Mouse (Mus musculus) fibroblast of lung, adult 2 months (primary cell): ENCODE data around the gene Nebl.
"Not testable (repeated sequence)": the region's sequence is repeated elsewhere in the genome, so short reads cannot be mapped to it uniquely, and the experiment has no call there.

ENCODE experiments used
- DNase-seq: peaks from one replicate; pipeline ENCODE4 v3.0.0-alpha.2; 2011; ENCODE audit warnings: low read depth

Gene Nebl

DNA sequence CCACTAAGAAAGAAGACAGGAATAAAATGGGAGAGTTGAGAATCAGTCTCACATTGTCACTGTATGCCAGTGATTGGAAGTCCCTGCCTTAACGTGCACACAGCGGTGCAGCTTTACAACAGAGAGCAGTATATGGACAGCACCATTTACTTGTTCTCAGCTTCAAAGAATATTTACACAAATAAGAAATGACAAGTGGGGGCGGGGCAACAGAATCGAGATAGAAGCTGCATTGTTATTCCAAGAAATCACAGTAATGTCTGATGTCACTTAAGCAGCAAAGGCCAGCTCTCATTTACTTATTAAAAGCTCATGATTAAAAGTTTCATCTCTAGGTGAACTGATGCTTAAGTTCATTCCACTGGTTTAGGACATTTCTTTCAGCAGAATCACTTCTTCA, 328.8 kb downstream of the Nebl start:
- DNase-seq, result no peak

DNA sequence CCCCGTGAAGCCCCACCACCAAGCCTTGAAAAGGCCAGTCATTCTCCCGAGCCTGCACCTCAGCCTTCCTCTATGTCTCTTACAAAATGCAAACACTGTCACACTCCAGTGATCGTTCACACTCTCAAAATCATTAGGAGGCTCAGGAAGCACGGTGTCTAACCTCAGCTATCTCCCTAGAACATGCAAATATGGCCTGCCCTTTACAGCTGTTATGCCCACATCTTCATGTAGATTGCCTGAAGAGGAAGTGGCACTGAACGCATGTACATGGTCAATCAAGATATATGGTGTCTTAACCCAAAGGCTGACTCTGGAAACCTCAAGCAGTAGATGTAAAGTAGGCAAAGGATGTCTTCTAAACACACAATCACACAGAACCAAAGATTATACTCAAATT, 335.0 kb downstream of the Nebl start:
- no peak for DNase-seq

- no peak for DNase-seq
Observed at GRCm38 (mm10) chr2:17391389-17391788, 339.9 kb downstream of the Nebl start.

- no peak for DNase-seq
Observed at GRCm38 (mm10) chr2:17390513-17391200, 340.6 kb downstream of the Nebl start.

DNA sequence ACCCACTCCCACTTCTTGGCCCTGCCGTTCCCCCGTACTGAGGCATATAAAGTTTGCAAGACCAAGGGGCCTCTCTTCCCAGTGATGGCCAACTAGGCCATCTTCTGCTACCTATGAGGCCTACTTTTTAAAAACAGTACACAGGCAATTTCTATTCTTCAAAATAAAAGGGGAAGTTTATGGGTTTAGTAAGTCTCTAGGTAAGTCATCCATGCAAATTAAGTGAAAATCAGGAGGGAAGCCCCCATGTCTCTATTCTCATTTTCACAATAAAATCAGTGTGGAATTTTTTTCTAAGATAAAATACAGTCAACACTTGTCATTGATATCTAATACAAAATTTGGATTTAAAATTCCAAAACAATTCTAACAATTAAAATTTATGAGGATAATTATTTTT, 341.4 kb downstream of the Nebl start:
- no peak for DNase-seq

DNA sequence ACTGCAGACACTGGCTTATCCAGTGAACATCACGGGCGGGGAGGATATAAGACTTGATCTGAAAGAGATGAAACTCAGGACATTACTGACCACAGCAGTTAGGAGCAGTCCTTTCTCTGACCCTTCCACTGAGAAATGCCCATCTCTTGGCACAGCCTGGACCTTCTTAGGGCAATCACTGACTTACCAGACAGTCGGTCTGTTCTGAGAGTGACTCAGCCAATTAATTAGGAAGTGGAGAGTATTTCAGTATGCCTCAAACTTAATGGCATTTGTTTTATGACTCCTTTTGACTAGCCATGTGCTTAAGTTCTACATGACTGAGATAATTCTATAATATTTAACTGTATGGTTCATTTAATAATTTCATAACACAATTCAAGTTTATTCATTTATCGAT, 341.9 kb downstream of the Nebl start:
- no peak for DNase-seq

GRCm38 (mm10) chr2:17382227-17382626, 349.0 kb downstream of the Nebl start:
- DNase-seq, result no peak

DNA sequence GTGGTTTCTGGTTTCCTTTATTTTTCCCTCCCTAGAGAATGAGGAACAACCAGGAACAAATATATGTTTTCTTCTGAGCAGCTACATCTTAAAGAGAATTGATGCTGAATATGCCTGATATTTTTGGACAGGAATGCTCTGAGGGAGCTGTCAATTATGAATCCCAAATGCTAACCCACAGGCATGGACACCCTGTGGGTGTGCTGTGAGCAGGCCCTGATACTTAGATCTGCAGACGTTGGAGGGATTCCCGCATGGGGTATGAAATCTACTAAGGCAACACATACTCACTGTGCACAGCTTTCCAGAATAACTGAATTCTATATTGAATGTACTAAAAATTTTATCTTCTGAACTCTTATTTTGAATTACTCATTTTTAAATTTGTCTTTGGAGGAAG, 355.3 kb downstream of the Nebl start:
- DNase-seq, result no peak

GRCm38 (mm10) chr2:17365671-17366070, 365.6 kb downstream of the Nebl start:
- DNase-seq, result no peak

- DNase-seq, result no peak
Observed at GRCm38 (mm10) chr2:17364971-17365548, 366.2 kb downstream of the Nebl start.

- no peak for DNase-seq
Observed at GRCm38 (mm10) chr2:17363337-17364216, 367.7 kb downstream of the Nebl start.

DNA sequence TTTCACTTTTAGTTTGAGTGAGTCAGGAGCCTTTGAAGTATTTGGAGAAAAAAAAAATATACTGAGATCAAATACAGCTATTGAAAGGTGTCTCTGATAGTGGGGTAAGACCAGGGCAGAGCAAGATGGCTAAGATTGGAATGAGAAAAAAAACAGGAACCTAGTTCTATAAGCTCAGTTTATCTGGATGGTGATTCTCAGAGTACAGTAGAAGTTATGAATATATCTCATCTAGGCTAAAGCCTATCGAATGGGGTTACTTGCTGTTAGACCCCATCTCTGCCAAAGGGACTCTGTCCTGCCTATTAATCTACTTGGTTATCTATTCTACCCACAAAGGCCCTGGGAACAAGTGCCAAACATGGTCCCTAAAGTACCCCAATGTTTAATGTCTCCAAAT, 369.1 kb downstream of the Nebl start:
- no peak for DNase-seq

GRCm38 (mm10) chr2:17344643-17345042, 386.6 kb downstream of the Nebl start:
- DNase-seq, result no peak

DNA sequence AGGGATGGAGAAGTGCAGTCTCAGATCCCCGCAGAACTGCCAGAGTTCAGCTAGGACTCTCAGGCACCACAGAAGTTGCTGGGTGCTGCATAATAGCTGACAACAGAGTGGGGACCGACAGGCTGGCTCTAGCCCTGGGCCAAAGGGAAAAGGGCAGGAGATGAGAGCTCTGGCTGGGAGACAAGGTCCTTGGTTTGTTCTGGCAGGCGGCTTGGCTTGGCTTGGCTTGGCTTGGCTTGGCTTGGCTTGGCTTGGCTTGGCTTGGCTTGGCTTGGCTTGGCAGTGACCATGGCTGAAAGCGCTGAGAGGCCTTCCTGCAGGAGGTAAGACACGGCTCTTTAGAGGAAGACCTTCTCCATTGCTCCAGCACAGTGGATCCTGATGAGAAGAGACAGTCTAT, 395.8 kb downstream of the Nebl start:
- peak; percentile 7 for DNase-seq

GRCm38 (mm10) chr2:17326590-17326989, 404.7 kb downstream of the Nebl start:
- DNase-seq, result no peak

DNA sequence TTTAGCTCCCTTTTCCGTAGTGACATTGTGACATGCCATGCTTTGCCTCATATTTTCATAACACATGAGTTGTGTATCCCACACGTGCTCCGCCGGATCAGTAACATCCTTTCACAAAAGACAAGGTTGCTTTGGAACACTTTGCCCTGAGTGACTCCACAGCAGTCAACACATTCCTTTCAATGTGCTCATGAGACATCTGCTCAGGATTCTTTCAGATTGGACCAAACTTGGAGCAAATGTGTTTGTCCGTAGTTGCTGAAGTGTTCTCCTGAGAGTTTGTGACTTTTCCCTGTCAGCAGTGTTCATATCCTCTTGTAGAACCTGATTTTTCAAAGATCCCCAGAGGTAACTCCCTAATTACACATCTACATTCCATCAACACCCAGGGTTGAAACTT, 414.4 kb downstream of the Nebl start:
- DNase-seq, result no peak

DNA sequence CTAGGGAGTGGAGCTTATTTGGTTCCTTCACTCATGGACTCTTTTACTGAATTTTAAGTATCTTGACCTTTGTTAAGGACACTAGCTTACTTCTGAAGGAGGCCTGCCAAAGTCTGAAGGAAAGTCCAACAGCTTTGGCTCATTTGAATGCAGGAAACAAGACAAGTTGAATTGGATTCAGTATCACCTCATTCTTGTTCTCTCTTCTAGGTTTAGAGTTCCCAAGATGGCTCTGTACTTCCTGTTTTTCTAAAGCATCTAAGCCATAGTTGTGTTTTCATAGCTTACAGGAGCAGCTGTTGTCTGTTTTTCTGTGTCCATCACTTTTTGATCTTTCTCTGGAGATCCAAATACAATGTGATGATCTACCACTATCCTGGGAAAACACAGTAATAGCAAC, 429.9 kb downstream of the Nebl start:
- DNase-seq, result no peak

DNA sequence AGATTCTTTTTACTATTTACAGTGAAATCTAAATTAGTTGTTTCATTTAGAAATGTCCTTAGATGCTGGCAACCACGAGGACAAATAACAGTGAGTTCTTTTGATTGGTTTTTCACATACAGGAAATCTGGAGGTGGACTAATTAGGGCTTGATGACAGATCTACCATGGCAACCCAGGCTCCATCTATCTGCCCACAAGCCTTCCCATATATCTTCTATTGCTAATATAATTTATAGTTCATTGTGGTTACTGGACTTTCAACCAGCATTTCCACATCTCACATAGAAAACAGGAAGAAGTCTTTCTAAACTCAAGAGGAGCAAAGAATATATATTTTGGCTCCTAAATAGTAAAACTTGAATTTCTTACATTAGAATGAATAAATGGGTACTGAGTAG, 433.8 kb downstream of the Nebl start:
- no peak for DNase-seq

GRCm38 (mm10) chr2:17295257-17295656, 436.0 kb downstream of the Nebl start:
- not testable (repeated sequence) for DNase-seq
